Mouse (Mus musculus) heart, adult 2 months (tissue): ENCODE results near the gene Lin52. TPM values are rescaled to one million over a fixed set of nuclear protein-coding genes. Genes with fewer than 3 reads are reported as not detected.

Experiments
- DNase-seq, 2 experiments: peaks; one replicate each; pipeline ENCODE4 v3.0.0; 2021
- H3K27ac ChIP-seq: fragments of 200-600 bp; 2 replicates; pipeline ENCODE4 v1.8.1; 2022
- H3K27me3 ChIP-seq: fragments of 200-500 bp; 2 replicates; pipeline ENCODE4 v1.6.1; 2012; ENCODE audit warnings: mild to moderate bottlenecking, low read length, inconsistent platforms, mixed read lengths; ENCODE audit not compliant: control insufficient read depth, insufficient read depth
- H3K36me3 ChIP-seq: fragments of 200-500 bp; 2 replicates; pipeline ENCODE4 v1.6.1; 2012; ENCODE audit warnings: low read length, inconsistent platforms; ENCODE audit not compliant: control insufficient read depth, insufficient read depth
- H3K4me1 ChIP-seq: fragments of 200-500 bp; 2 replicates; pipeline ENCODE4 v1.6.1; 2011; ENCODE audit warnings: low read length; ENCODE audit not compliant: control insufficient read depth, insufficient read depth
- H3K4me3 ChIP-seq: fragments of 200-600 bp; 2 replicates; pipeline ENCODE4 v1.8.1; 2022
- H3K79me2 ChIP-seq: fragments of 200-500 bp; replicated peaks from 2 replicates; pipeline ENCODE4 v1.6.1; 2012; ENCODE audit warnings: mild to moderate bottlenecking, inconsistent platforms, low read length, moderate library complexity, mixed read lengths; ENCODE audit not compliant: control insufficient read depth, insufficient read depth
- H3K9ac ChIP-seq: fragments of 200-500 bp; 2 replicates; pipeline ENCODE4 v1.6.1; 2012; ENCODE audit warnings: low read depth, mild to moderate bottlenecking, control low read depth, inconsistent platforms, low read length, mixed read lengths
- CTCF ChIP-seq: fragments of 200-600 bp; IDR thresholded peaks from 2 replicates; pipeline ENCODE4 v1.8.1; 2022; ENCODE audit warnings: antibody characterized with exemption, mild to moderate bottlenecking, moderate library complexity
- EP300 ChIP-seq: fragments of 200-500 bp; IDR thresholded peaks from 2 replicates; pipeline ENCODE4 v1.6.1; 2011; ENCODE audit warnings: low read depth, low read length, control low read depth; ENCODE audit not compliant: insufficient read depth
- POLR2A ChIP-seq: fragments of 200-500 bp; IDR thresholded peaks from 2 replicates; pipeline ENCODE4 v1.6.1; 2011; ENCODE audit warnings: mild to moderate bottlenecking, low read depth, low read length, control low read depth; ENCODE audit not compliant: insufficient read depth
- WGBS: fragments of 180-500 bp; shearing (Covaris S2); methylation state at CpG from one replicate; pipeline ENCODE4 v1.1.7; 2018; 5-methylcytosine and 5-hydroxymethylcytosine counted together
- intact Hi-C: fragments of 180-260 bp; cut with DNase I; formaldehyde crosslinking; loops from one replicate; pipeline ENCODE4 v1.15.1; 2025
- polyA plus RNA-seq: library from polyadenylated mRNA; depleted of rRNA; stranded (reverse); fragments of >200 nt; gene quantifications from 2 replicates; pipeline ENCODE4 v1.2.3, GENCODE M21; 2012
- total RNA-seq, 2 experiments: library from RNA; stranded (reverse); gene quantifications; 2 replicates each; pipeline ENCODE4 v1.2.3; 2021

Lin52 gene
- total and polyA plus RNA-seq, 3 experiments: 7.8 to 16.5 (median 12.4) TPM

GRCm38 (mm10) chr12:84451801-84452200 lies 579 bp downstream of the Lin52 start:
- intact Hi-C loops: loop anchor here (2.0 to 10.0 kb wide), 2 partner anchors 89 to 313 kb away; no protein-coding TSS in a partner anchor
- 0% methylated on average over 11 of the region's 11 CpGs for WGBS
- peak overlapping the region; percentile 78 for H3K9ac ChIP-seq
- peak overlapping the region; percentile 98 for H3K27ac ChIP-seq
- peak overlapping the region; percentile 91 for H3K4me3 ChIP-seq
- H3K36me3 ChIP-seq: no peaks in the 10 kb centered on the region
- H3K79me2 ChIP-seq: peaks cover 8% of the 10 kb centered on the region
- no peaks in the 10 kb centered on the region for H3K27me3 ChIP-seq
- TF ChIP-seq EP300 (no peak), CTCF (no peak), POLR2A (no peak)
- H3K4me1 ChIP-seq: peaks cover 2% of the 10 kb centered on the region
- no peak for DNase-seq

GRCm38 (mm10) chr12:84456911-84457310 lies 5.7 kb downstream of the Lin52 start:
- no peaks in the 10 kb centered on the region; the same call in none of the 2 replicates for H3K36me3 ChIP-seq
- H3K27me3 ChIP-seq: no peaks in the 10 kb centered on the region
- H3K4me3 ChIP-seq: no peak overlapping the region
- no peak overlapping the region for H3K27ac ChIP-seq
- H3K79me2 ChIP-seq: peaks cover 6% of the 10 kb centered on the region
- no peak for TF ChIP-seq POLR2A
- no peak for TF ChIP-seq EP300
- no peak for TF ChIP-seq CTCF
- H3K9ac ChIP-seq: no peak overlapping the region
- 88% methylated on average over 3 of the region's 3 CpGs for WGBS
- DNase-seq: no peak
- H3K4me1 ChIP-seq: peaks cover under 1% of the 10 kb centered on the region
- intact Hi-C loops: loop anchor here (10.0 kb wide), 1 partner anchor 308 kb away; no protein-coding TSS in a partner anchor

DNA sequence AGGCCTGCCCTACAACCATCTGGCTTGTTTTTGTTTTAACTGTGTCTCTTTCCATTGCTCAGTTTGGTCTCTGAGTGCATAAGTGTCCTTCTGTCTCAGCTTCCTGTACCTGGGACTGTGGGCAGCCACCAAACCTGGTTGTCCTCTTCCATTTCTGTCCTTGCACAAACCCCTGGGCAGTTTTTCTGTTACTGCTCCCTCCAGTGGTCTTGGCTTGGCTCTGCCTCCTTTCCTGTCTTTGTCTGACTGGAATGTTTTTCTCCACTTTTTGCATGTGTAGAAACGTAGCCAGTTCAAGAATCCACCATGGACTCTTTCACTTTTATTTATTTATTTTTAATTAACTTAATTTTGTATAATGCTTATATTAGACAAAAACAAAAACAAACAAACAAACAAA lies 8.6 kb downstream of the Lin52 start:
- 28% methylated on average over 1 of the region's 1 CpGs for WGBS
- H3K4me1 ChIP-seq: no peaks in the 10 kb centered on the region
- no peak overlapping the region for H3K4me3 ChIP-seq
- H3K79me2 ChIP-seq: no peaks in the 10 kb centered on the region
- H3K27me3 ChIP-seq: no peaks in the 10 kb centered on the region
- H3K36me3 ChIP-seq: no peaks in the 10 kb centered on the region; the same call in none of the 2 replicates
- H3K9ac ChIP-seq: no peak overlapping the region
- DNase-seq: no peak
- intact Hi-C loops: loop anchor here (10.0 kb wide), 1 partner anchor 305 kb away; no protein-coding TSS in a partner anchor
- TF ChIP-seq EP300: no peak
- TF ChIP-seq CTCF: peak; percentile 37
- no peak for TF ChIP-seq POLR2A
- no peak overlapping the region for H3K27ac ChIP-seq

DNA sequence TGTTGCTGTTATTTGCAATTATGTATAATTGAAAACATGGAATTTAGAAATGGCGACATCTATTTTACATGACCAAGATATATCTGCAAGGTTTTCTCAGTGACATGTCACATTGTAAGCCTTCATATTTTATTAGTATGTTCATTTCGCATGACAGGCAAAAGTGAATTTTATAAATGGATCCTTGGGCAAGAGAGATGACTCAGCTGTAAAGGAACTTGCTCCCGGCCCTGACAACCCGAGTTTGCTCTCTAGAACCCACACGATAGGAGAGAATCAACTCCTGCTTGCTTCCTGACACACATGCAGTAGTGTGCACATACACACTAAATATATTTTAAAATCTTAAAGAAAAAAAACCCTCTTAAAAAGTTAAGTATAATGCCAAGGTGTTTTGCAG lies 10.2 kb downstream of the Lin52 start:
- Histone ChIP-seq H3K36me3 (no peaks in the 10 kb centered on the region; the same call in none of the 2 replicates), H3K4me3 (no peak overlapping the region), H3K4me1 (no peaks in the 10 kb centered on the region), H3K79me2 (no peaks in the 10 kb centered on the region), H3K9ac (no peak overlapping the region), H3K27ac (no peak overlapping the region), H3K27me3 (no peaks in the 10 kb centered on the region)
- TF ChIP-seq EP300 (no peak), POLR2A (no peak), CTCF (no peak)
- WGBS: 88% methylated on average over 5 of the region's 5 CpGs
- intact Hi-C loops: no loop called here
- DNase-seq: no peak

DNA sequence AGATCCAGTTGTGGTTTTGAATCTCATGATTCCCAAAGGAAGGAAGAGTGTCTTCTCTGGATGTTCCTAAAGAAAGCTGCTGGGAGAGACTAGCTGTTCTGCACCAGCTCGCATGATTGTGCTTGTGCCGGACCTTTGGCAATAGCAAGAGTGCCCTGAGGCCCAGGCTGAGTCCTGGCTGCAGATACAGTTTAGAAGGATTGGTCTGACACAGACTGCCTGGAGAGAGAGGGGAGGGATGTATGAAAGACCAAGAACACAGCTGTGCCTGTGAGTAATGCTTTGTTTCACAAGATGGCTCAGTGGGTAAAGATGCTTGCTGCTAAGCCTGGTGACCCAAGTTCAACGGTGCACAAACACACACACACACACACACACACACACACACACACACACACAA lies 11.6 kb downstream of the Lin52 start:
- TF ChIP-seq POLR2A: no peak
- no peak for TF ChIP-seq EP300
- no peaks in the 10 kb centered on the region; the same call in none of the 2 replicates for H3K36me3 ChIP-seq

DNA sequence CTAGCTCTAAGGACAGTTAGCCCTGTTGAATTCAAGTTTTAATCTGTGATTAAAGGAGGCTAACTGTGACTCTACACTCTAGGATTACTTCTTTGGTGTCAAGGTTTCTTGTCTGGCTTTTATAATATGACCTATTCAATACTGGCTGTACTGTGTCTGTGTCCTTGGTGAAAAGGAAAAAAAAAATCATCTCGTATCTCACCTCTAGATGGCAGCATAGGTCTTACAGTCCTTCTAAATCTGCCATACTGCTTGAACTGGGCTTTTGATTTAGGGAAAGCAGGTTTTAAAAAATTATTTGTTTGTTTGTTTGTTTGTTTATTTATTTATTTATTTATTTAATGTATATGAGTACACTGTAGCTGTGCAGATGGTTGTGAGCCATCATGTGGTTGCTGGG lies 17.5 kb downstream of the Lin52 start:
- intact Hi-C loops: loop anchor here (1.0 to 5.0 kb wide), 2 partner anchors 79 to 121 kb away; no protein-coding TSS in a partner anchor
- Histone ChIP-seq H3K9ac (no peak overlapping the region), H3K27me3 (no peaks in the 10 kb centered on the region), H3K27ac (no peak overlapping the region), H3K4me3 (no peak overlapping the region), H3K79me2 (no peaks in the 10 kb centered on the region), H3K36me3 (no peaks in the 10 kb centered on the region; the same call in 1 of the 2 replicates), H3K4me1 (no peaks in the 10 kb centered on the region)
- TF ChIP-seq CTCF (peak; percentile 81), POLR2A (no peak), EP300 (no peak)
- 4% methylated on average over 1 of the region's 1 CpGs for WGBS
- DNase-seq: no peak

More for the DNA sequence above, 11.6 kb downstream of the Lin52 start:
- intact Hi-C loops: no loop called here
- WGBS: 89% methylated on average over 3 of the region's 3 CpGs
- Histone ChIP-seq H3K4me3 (no peak overlapping the region), H3K27me3 (no peaks in the 10 kb centered on the region), H3K9ac (no peak overlapping the region), H3K79me2 (no peaks in the 10 kb centered on the region), H3K4me1 (no peaks in the 10 kb centered on the region), H3K27ac (no peak overlapping the region)
- DNase-seq: no peak
